Mouse (Mus musculus): ENCODE data around the gene Kif21a. TPM values are rescaled to one million over a fixed set of nuclear protein-coding genes. Genes with fewer than 3 reads are reported as not detected.

The Kif21a gene
- polyA plus RNA-seq, 1 experiment from 2014 or later, result 5.1 TPM

GRCm38 (mm10) chr15:91028962-91029361, 20.8 kb downstream of the Kif21a start:
- peak overlapping the region; percentile 38 for H3K4me3 ChIP-seq (ENCODE audit: low read length)

GRCm38 (mm10) chr15:91028494-91028893, 21.3 kb downstream of the Kif21a start:
- no peak for ATAC-seq (replicated peaks; ENCODE audit: extremely low read depth, insufficient read depth, low FRiP score)
- peaks cover 3% of the 10 kb centered on the region for H3K9me3 ChIP-seq (replicated peaks; ENCODE audit: control insufficient read depth, low read length)
- no peaks in the 10 kb centered on the region for H3K36me3 ChIP-seq (ENCODE audit: control insufficient read depth, insufficient read depth)
- peak overlapping the region; percentile 48; the same call in 1 of the 2 replicates for H3K27ac ChIP-seq (ENCODE audit: low read length)
- 48% methylated on average over 10 of the region's 10 CpGs for WGBS
- H3K4me3 ChIP-seq (ENCODE audit: low read length), result peak overlapping the region; percentile 38
- peak overlapping the region; percentile 47 for H3K4me2 ChIP-seq (ENCODE audit: low read depth, low read length)
- peak overlapping the region; percentile 60 for H3K9ac ChIP-seq (ENCODE audit: low read length)
- no peaks in the 10 kb centered on the region for H3K27me3 ChIP-seq (ENCODE audit: control insufficient read depth, insufficient read depth, low read length)
- H3K4me1 ChIP-seq (ENCODE audit: control insufficient read depth, insufficient read depth, low read length), result no peaks in the 10 kb centered on the region

More at GRCm38 (mm10) chr15:91028962-91029361, 20.8 kb downstream of the Kif21a start:
- Histone ChIP-seq H3K9ac (ENCODE audit: low read length) (peak overlapping the region; percentile 60), H3K36me3 (ENCODE audit: control insufficient read depth, insufficient read depth) (no peaks in the 10 kb centered on the region), H3K9me3 (replicated peaks; ENCODE audit: control insufficient read depth, low read length) (peaks cover 3% of the 10 kb centered on the region), H3K4me1 (ENCODE audit: control insufficient read depth, insufficient read depth, low read length) (no peaks in the 10 kb centered on the region), H3K27me3 (ENCODE audit: control insufficient read depth, insufficient read depth, low read length) (no peaks in the 10 kb centered on the region), H3K4me2 (ENCODE audit: low read depth, low read length) (peak overlapping the region; percentile 47), H3K27ac (ENCODE audit: low read length) (peak overlapping the region; percentile 48; the same call in 1 of the 2 replicates)
- WGBS, result 52% methylated on average over 10 of the region's 10 CpGs
- no peak for ATAC-seq (replicated peaks; ENCODE audit: extremely low read depth, insufficient read depth, low FRiP score)

GRCm38 (mm10) chr15:91022276-91022675, 27.5 kb downstream of the Kif21a start:
- Histone ChIP-seq H3K9me3 (replicated peaks; ENCODE audit: control insufficient read depth, low read length) (peaks cover 2% of the 10 kb centered on the region; the same call in 1 of the 2 replicates), H3K36me3 (ENCODE audit: control insufficient read depth, insufficient read depth) (no peaks in the 10 kb centered on the region), H3K4me2 (ENCODE audit: low read depth, low read length) (no peak overlapping the region), H3K4me1 (ENCODE audit: control insufficient read depth, insufficient read depth, low read length) (no peaks in the 10 kb centered on the region), H3K9ac (ENCODE audit: low read length) (no peak overlapping the region), H3K27me3 (ENCODE audit: control insufficient read depth, insufficient read depth, low read length) (no peaks in the 10 kb centered on the region), H3K27ac (ENCODE audit: low read length) (no peak overlapping the region), H3K4me3 (ENCODE audit: low read length) (no peak overlapping the region)
- ATAC-seq (replicated peaks; ENCODE audit: extremely low read depth, insufficient read depth, low FRiP score), result no peak
- WGBS, result 84% methylated on average over 8 of the region's 8 CpGs

DNA sequence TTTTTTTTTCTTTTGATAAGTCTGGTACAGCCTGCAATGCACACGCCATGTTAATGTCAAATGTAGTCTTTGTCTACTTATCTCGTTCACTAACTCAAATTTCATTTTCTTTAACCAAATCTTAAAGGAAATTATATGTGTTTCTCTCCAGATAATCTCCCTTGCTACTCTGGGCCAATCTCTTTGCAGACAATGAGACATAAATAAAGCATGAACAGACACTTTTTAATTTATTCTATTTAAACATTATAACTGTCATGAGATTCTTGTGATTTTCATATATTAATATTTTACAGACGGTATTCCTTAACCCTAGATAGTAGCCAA, 30.9 kb downstream of the Kif21a start:
- Histone ChIP-seq H3K27me3 (ENCODE audit: control insufficient read depth, insufficient read depth, low read length) (no peaks in the 10 kb centered on the region), H3K9ac (ENCODE audit: low read length) (no peak overlapping the region), H3K4me3 (ENCODE audit: low read length) (no peak overlapping the region), H3K36me3 (ENCODE audit: control insufficient read depth, insufficient read depth) (no peaks in the 10 kb centered on the region), H3K9me3 (replicated peaks; ENCODE audit: control insufficient read depth, low read length) (no peaks in the 10 kb centered on the region), H3K27ac (ENCODE audit: low read length) (no peak overlapping the region), H3K4me2 (ENCODE audit: low read depth, low read length) (no peak overlapping the region), H3K4me1 (ENCODE audit: control insufficient read depth, insufficient read depth, low read length) (no peaks in the 10 kb centered on the region)
- ATAC-seq (replicated peaks; ENCODE audit: extremely low read depth, insufficient read depth, low FRiP score), result no peak
- WGBS, result 72% methylated on average over 3 of the region's 3 CpGs

GRCm38 (mm10) chr15:91018161-91018860, 31.4 kb downstream of the Kif21a start:
- 72% methylated on average over 9 of the region's 9 CpGs for whole genome bisulfite sequencing
- no peaks in the 10 kb centered on the region for H3K9me3 ChIP-seq (replicated peaks; ENCODE audit: control insufficient read depth, low read length)
- no peaks in the 10 kb centered on the region for H3K4me1 ChIP-seq (ENCODE audit: control insufficient read depth, insufficient read depth, low read length)
- H3K36me3 ChIP-seq (ENCODE audit: control insufficient read depth, insufficient read depth), result no peaks in the 10 kb centered on the region
- H3K27ac ChIP-seq (ENCODE audit: low read length), result no peak overlapping the region
- no peaks in the 10 kb centered on the region for H3K27me3 ChIP-seq (ENCODE audit: control insufficient read depth, insufficient read depth, low read length)
- H3K4me2 ChIP-seq (ENCODE audit: low read depth, low read length), result no peak overlapping the region
- H3K9ac ChIP-seq (ENCODE audit: low read length), result no peak overlapping the region
- ATAC-seq (replicated peaks; ENCODE audit: extremely low read depth, insufficient read depth, low FRiP score), result no peak
- no peak overlapping the region for H3K4me3 ChIP-seq (ENCODE audit: low read length)

DNA sequence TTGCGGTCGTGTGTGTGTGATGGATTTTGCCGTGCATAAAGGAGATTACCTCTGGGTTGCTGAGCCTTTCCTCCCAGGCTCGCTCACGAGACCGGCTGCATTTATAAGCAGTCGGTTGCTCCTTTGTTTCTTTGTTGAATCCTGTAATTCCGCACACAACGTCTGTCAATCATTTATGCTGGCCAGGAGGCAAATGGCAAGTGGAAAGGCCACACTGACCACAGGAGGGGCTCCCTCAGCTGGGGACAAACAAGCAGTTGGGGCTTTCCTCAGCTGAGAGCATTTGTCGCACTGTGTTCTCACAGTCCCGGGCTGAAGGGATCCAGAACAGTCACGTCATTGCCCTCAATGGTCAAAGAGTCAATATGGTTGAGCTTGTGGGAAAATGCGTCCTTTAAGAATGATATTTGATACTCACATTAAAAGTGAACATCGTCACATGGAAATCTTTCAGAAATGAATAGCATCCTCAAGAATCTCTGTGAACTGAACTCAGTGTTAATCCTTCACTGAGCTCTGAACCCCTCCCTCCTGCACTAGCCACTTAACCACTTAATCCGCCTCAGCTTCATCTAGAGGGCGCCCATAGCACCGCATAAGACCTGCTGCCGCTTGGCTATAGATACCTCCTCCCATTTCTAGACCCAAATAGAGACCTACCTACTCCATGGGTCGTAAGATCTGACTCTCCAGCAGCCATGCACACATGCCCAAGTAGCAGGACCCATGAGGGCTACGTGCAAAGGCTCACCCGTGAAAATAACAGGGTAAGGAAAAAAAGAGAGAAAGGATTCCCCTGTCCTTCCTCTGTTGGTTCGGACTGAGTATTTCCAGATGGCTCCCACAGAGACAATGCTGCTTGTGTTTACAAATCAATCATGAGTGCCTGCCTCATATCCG, 32.2 kb downstream of the Kif21a start:
- Histone ChIP-seq H3K4me1 (ENCODE audit: control insufficient read depth, insufficient read depth, low read length) (no peaks in the 10 kb centered on the region), H3K4me2 (ENCODE audit: low read depth, low read length) (no peak overlapping the region), H3K36me3 (ENCODE audit: control insufficient read depth, insufficient read depth) (no peaks in the 10 kb centered on the region), H3K4me3 (ENCODE audit: low read length) (no peak overlapping the region), H3K9ac (ENCODE audit: low read length) (no peak overlapping the region), H3K27ac (ENCODE audit: low read length) (no peak overlapping the region), H3K9me3 (replicated peaks; ENCODE audit: control insufficient read depth, low read length) (no peaks in the 10 kb centered on the region), H3K27me3 (ENCODE audit: control insufficient read depth, insufficient read depth, low read length) (no peaks in the 10 kb centered on the region)
- 67% methylated on average over 23 of the region's 23 CpGs for WGBS
- no peak for ATAC-seq (replicated peaks; ENCODE audit: extremely low read depth, insufficient read depth, low FRiP score)

DNA sequence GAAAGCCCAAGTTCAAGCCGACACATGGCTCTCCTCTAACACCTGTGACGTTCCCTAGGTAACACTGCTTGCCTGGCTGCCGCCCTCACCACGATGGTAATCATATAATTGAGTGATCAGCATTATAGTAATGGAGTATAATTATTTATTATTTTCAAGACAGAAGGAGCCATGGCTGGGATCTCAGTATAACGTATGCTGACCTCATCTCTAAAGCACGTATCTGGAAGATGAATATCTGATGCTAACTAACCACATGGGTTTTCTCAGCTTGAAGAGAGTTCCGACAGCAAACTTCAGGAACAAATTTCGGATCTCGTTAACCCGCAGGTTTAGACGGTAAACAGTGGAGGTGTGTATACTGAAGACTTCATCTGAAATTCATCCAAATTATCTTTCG, 33.4 kb downstream of the Kif21a start:
- Histone ChIP-seq H3K4me2 (ENCODE audit: low read depth, low read length) (no peak overlapping the region), H3K27me3 (ENCODE audit: control insufficient read depth, insufficient read depth, low read length) (no peaks in the 10 kb centered on the region), H3K9me3 (replicated peaks; ENCODE audit: control insufficient read depth, low read length) (no peaks in the 10 kb centered on the region), H3K36me3 (ENCODE audit: control insufficient read depth, insufficient read depth) (no peaks in the 10 kb centered on the region), H3K27ac (ENCODE audit: low read length) (no peak overlapping the region), H3K9ac (ENCODE audit: low read length) (no peak overlapping the region), H3K4me1 (ENCODE audit: control insufficient read depth, insufficient read depth, low read length) (no peaks in the 10 kb centered on the region), H3K4me3 (ENCODE audit: low read length) (no peak overlapping the region)
- WGBS, result 86% methylated on average over 12 of the region's 12 CpGs
- ATAC-seq (replicated peaks; ENCODE audit: extremely low read depth, insufficient read depth, low FRiP score), result no peak

DNA sequence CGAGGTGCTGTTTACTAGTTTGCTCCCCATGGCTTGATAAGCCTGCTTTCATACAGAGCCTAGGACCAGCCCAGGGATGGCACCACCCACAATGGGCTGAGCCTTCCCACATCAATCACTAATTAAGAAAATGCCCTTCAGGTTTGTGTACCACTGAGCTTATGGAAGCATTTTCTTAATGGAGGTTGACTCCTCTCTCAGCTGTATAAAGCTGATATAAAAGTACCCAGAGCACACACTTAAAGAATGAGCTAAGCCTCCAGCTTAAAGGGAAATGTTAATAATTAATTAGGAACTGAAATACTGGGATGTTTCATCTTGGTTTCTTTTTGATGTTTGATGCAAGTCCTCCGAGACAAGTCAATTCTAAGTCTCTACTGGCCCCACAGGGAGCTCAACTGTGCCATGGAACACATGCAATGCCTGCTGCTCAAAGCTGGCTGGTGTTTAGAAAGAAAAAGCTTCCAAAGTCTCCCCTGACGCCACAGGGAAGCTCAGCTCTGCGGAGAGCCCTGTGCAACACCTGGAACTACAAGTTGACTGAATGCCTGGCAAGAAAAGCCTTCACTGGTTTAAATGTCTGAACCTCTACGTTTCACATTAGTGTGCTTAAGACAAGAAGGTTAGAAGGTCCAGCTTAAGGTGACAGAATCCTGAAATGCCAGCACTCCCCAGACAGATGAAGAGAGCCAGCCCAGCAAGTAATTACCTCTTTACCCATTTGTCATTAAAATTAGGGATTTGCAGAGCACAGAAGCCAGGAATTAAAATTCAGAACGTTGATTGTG, 36.8 kb downstream of the Kif21a start:
- Histone ChIP-seq H3K36me3 (ENCODE audit: control insufficient read depth, insufficient read depth) (no peaks in the 10 kb centered on the region), H3K9ac (ENCODE audit: low read length) (no peak overlapping the region), H3K4me1 (ENCODE audit: control insufficient read depth, insufficient read depth, low read length) (no peaks in the 10 kb centered on the region), H3K9me3 (replicated peaks; ENCODE audit: control insufficient read depth, low read length) (no peaks in the 10 kb centered on the region), H3K27ac (ENCODE audit: low read length) (no peak overlapping the region), H3K27me3 (ENCODE audit: control insufficient read depth, insufficient read depth, low read length) (no peaks in the 10 kb centered on the region), H3K4me2 (ENCODE audit: low read depth, low read length) (no peak overlapping the region), H3K4me3 (ENCODE audit: low read length) (no peak overlapping the region)
- WGBS, result 35% methylated on average over 6 of the region's 6 CpGs
- no peak for ATAC-seq (replicated peaks; ENCODE audit: extremely low read depth, insufficient read depth, low FRiP score)

Data from heart, embryonic 16.5 days (tissue).